Mouse (Mus musculus): Measurements from ENCODE around the gene Notch4. TPM values are rescaled to one million over a fixed set of nuclear protein-coding genes. Genes with fewer than 3 reads are reported as not detected.
A peak's percentile ranks its signal among the peaks of the same experiment; 100 is the strongest.

Notch4 gene
- total and polyA plus RNA-seq, 3 experiments, result 0.25 TPM; not detected in 2

- dilution Hi-C loops (cut with MboI; ENCODE audit: extremely low pct_ligation_motif_present, extremely low pct_unique_long_range_greater_than_20kb, low sequenced_read_pairs) (no loop called here), in situ Hi-C loops (cut with MboI; ENCODE audit: low pct_ligation_motif_present, low pct_unique_long_range_greater_than_20kb, low sequenced_read_pairs) (no loop called here)
- peaks cover 12 to 39% of the 10 kb centered on the region in 2 experiments for H3K4me1 ChIP-seq (ENCODE audit: control insufficient read depth in 1 of 2, insufficient read depth in 2 of 2)
- peak overlapping the region; percentile 66 for H3K27ac ChIP-seq (ENCODE audit: insufficient read depth, low read depth)
- peak; percentile 93 for DNase-seq (ENCODE audit: extremely low read depth)
- peak overlapping the region; percentile 97 for H3K9ac ChIP-seq (ENCODE audit: insufficient read depth, low read depth)
- peaks cover 16 to 44% of the 10 kb centered on the region in 2 experiments for H3K36me3 ChIP-seq (replicated peaks in 1 of 2; ENCODE audit: control insufficient read depth in 1 of 2, insufficient read depth in 1 of 2, low read length in 1 of 2)
- H3K9me3 ChIP-seq (replicated peaks; ENCODE audit: low read length), result no peaks in the 10 kb centered on the region
- TF ChIP-seq RAD21 (IDR thresholded peaks at IDR 0.05; ENCODE audit: low read depth, low read length), result no peak
- TF ChIP-seq ZNF384 (IDR thresholded peaks at IDR 0.05; ENCODE audit: low read depth, low read length), result no peak
- no peak for TF ChIP-seq PAX5 (IDR thresholded peaks at IDR 0.05; ENCODE audit: low read length)
- TF ChIP-seq TCF12 (IDR thresholded peaks at IDR 0.05; ENCODE audit: low read depth, low read length), result peak; percentile 83
- no peak for TF ChIP-seq SMC3 (IDR thresholded peaks at IDR 0.05; ENCODE audit: low read depth, low read length)
- TF ChIP-seq USF2 (conservative IDR thresholded peaks at IDR 0.05; ENCODE audit: low read depth, low read length), result no peak
- TF ChIP-seq MXI1 (IDR thresholded peaks at IDR 0.05; ENCODE audit: low read depth, low read length), result peak; percentile 58; the same call in 1 of the 2 replicates
- TF ChIP-seq CHD2 (IDR thresholded peaks at IDR 0.05; ENCODE audit: low read length), result peak; percentile 60
- TF ChIP-seq UBTF (IDR thresholded peaks at IDR 0.05; ENCODE audit: low read depth, low read length), result peak; percentile 34; the same call in 1 of the 2 replicates
- TF ChIP-seq MAX (IDR thresholded peaks at IDR 0.05; ENCODE audit: low read length), result peak; percentile 56; the same call in 1 of the 2 replicates
- peak; percentile 96 for TF ChIP-seq MAZ (IDR thresholded peaks at IDR 0.05; ENCODE audit: low read depth, low read length)
- peak; percentile 96 for TF ChIP-seq POLR2A (IDR thresholded peaks at IDR 0.05; ENCODE audit: low read depth, low read length)
- peak; percentile 40; the same call in 1 of the 2 replicates for TF ChIP-seq NRF1 (IDR thresholded peaks at IDR 0.05; ENCODE audit: low read depth, low read length)
- peak; percentile 75; the same call in 1 of the 2 replicates for TF ChIP-seq SIN3A (IDR thresholded peaks at IDR 0.05; ENCODE audit: low read length)
- peak; percentile 92 for TF ChIP-seq NELFE (IDR thresholded peaks at IDR 0.05; ENCODE audit: low read depth, low read length)
- TF ChIP-seq HCFC1 (IDR thresholded peaks at IDR 0.05; ENCODE audit: low read depth, low read length), result peak; percentile 81
- TF ChIP-seq ZMIZ1 (IDR thresholded peaks at IDR 0.05; ENCODE audit: low read depth, low read length), result peak; percentile 87
- TF ChIP-seq IRF4 (IDR thresholded peaks at IDR 0.05; ENCODE audit: low read depth, low read length), result peak; percentile 20; the same call in 1 of the 2 replicates
- peak; percentile 65; the same call in 1 of the 2 replicates for TF ChIP-seq KAT2A (IDR thresholded peaks at IDR 0.05; ENCODE audit: insufficient replicate concordance, low read length)
- peak; percentile 88 for TF ChIP-seq ELF1 (IDR thresholded peaks at IDR 0.05; ENCODE audit: low read depth, low read length)
- TF ChIP-seq TBP (conservative IDR thresholded peaks at IDR 0.05; ENCODE audit: low read depth, low read length), result peak; percentile 71
- no peak for TF ChIP-seq E2F4 (IDR thresholded peaks at IDR 0.05; ENCODE audit: insufficient replicate concordance, low read depth, low read length)
- H3K79me2 ChIP-seq (replicated peaks; ENCODE audit: control insufficient read depth, extremely low read depth, insufficient read depth, poor library complexity, severe bottlenecking), result peaks cover 12% of the 10 kb centered on the region
- H3K27me3 ChIP-seq (replicated peaks), result no peaks in the 10 kb centered on the region
- H3K4me2 ChIP-seq (ENCODE audit: insufficient read depth, low read depth, poor library complexity, severe bottlenecking), result peak overlapping the region; percentile 86
- peak overlapping the region; percentile 63 to 97 (median 82) for H3K4me3 ChIP-seq (replicated peaks in 1 of 3; ENCODE audit: low read depth in 2 of 3, low read length in 2 of 3, poor library complexity in 1 of 3)
These were observed 41.5 kb downstream of the Notch4 start for GRCm38 (mm10) chr17:34605609-34606008.
